Mouse (Mus musculus) ES-Bruce4 (cell line): ENCODE measurements around the gene Ick.

Experiments
- CTCF ChIP-seq: IDR thresholded peaks from one replicate; pipeline ENCODE4 v1.8.1; 2011; ENCODE audit warnings: low read depth, low read length
- POLR2A ChIP-seq: IDR thresholded peaks from one replicate; pipeline ENCODE4 v1.8.1; 2011; ENCODE audit warnings: low read length; ENCODE audit not compliant: insufficient read depth

GRCm38 (mm10) chr9:78165454-78165853 lies 56.5 kb downstream of the Ick start:
- TF ChIP-seq POLR2A (no peak), CTCF (no peak)
